Mouse (Mus musculus) heart, postnatal 0 days (tissue): ENCODE measurements at regions not wholly inside any gene's neighbourhood (a gene's known extent, or its start where the extent isn't known, plus 50 kb on each side); places are given as distances from the start of the nearest gene placed in this dataset.

Experiments used
- ATAC-seq: fragments of 200-750 bp; cut with Nextera tagmentation; 2 replicates; pipeline ENCODE4 v1.8.0; 2017; ENCODE audit warnings: low read depth, moderate number of reproducible peaks, moderate library complexity; ENCODE audit not compliant: insufficient read depth
- DNase-seq: peaks from one replicate; pipeline ENCODE4 v3.0.0-alpha.2; 2016; ENCODE audit warnings: low spot score
- H3K27ac ChIP-seq: fragments of 300-500 bp; sonication (generic); 2 replicates; pipeline ENCODE4 v1.5.1; 2014; ENCODE audit warnings: low read depth, mild to moderate bottlenecking
- H3K27me3 ChIP-seq: fragments of 300-500 bp; sonication (generic); 2 replicates; pipeline ENCODE4 v1.6.1; 2014; ENCODE audit warnings: low read length, mixed read lengths; ENCODE audit not compliant: control insufficient read depth, insufficient read depth
- H3K36me3 ChIP-seq: fragments of 300-500 bp; sonication (generic); replicated peaks from 2 replicates; pipeline ENCODE4 v1.6.1; 2014; ENCODE audit warnings: low read length, mixed read lengths; ENCODE audit not compliant: control insufficient read depth, insufficient read depth
- H3K4me1 ChIP-seq: fragments of 300-500 bp; sonication (generic); 2 replicates; pipeline ENCODE4 v1.6.1; 2014; ENCODE audit warnings: antibody characterized with exemption; ENCODE audit not compliant: control insufficient read depth, insufficient read depth
- H3K4me2 ChIP-seq: fragments of 300-500 bp; sonication (generic); 2 replicates; pipeline ENCODE4 v1.6.1; 2014; ENCODE audit warnings: low read depth, mild to moderate bottlenecking, low read length, moderate library complexity
- H3K4me3 ChIP-seq: fragments of 300-500 bp; sonication (generic); 2 replicates; pipeline ENCODE4 v1.5.1; 2014; ENCODE audit warnings: low read depth, low read length
- H3K9ac ChIP-seq: fragments of 300-500 bp; sonication (generic); replicated peaks from 2 replicates; pipeline ENCODE4 v1.6.1; 2014; ENCODE audit warnings: low read depth, low read length, mixed read lengths
- H3K9me3 ChIP-seq: fragments of 300-500 bp; sonication (generic); replicated peaks from 2 replicates; pipeline ENCODE4 v1.6.1; 2016; ENCODE audit warnings: low read length; ENCODE audit not compliant: control insufficient read depth
- CTCF ChIP-seq: IDR thresholded peaks from 2 replicates; pipeline ENCODE4 v1.5.1; 2016; ENCODE audit warnings: antibody characterized with exemption, control low read depth, low read depth
- EP300 ChIP-seq: IDR thresholded peaks from 2 replicates; pipeline ENCODE4 v1.6.1; 2016; ENCODE audit warnings: antibody characterized with exemption, low read depth
- WGBS: fragments of 180-500 bp; shearing (Covaris S2); extraction: QIAGEN DNeasy Blood & Tissue Kit; methylation state at CpG from one replicate; pipeline ENCODE4 v1.1.7; 2014; 5-methylcytosine and 5-hydroxymethylcytosine counted together

DNA sequence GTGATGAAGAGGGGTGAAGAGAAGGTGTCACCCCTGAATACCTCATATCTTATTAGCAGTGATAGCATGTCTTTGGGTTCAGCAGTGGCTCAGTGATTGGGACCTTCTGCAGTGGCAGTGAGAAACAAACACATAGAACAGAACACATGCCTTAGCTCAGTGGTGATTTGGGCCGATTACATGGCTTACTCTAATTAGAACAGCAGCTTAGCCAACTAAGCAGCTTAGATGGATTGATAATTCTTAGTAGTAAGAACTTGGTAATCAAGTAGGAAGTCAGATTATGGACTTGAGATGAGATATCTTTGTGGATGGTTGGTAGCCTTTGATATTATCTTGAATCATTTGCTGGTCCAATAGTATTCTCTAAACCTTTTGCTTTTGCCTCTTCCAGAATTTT, 167.0 kb downstream of the Ccdc71l start:
- H3K27me3 ChIP-seq = no peaks in the 10 kb centered on the region
- no peak for TF ChIP-seq CTCF
- no peak for TF ChIP-seq EP300
- no peak overlapping the region for H3K4me3 ChIP-seq
- no peak overlapping the region for H3K27ac ChIP-seq
- DNase-seq = no peak
- no peak for ATAC-seq
- H3K36me3 ChIP-seq = no peaks in the 10 kb centered on the region
- 67% methylated on average over 1 of the region's 1 CpGs for WGBS
- H3K4me2 ChIP-seq = no peak overlapping the region
- 0 out of 2 replicates have a peak, but pooled peaks cover 4% of the 10 kb centered on the region for H3K9me3 ChIP-seq
- H3K4me1 ChIP-seq = no peaks in the 10 kb centered on the region
- H3K9ac ChIP-seq = no peak overlapping the region

DNA sequence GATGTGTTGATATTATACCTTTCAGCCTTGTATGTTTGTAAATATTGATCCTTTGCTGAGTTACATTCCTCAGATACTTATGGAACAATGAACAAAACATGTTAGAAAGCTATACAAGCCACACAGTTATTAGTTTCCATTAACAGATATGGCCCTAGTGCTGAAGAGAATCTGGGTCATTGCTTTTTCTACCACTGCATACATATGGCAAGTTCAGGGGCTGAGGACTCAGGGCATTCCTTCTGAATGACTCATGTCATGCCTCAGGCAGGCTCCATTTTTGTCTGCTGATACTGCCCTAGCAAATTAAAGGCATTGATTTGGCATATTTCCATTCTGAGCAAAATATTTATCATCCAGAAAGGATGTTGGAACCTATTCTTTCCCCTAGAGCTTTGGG, 167.9 kb downstream of the Ccdc71l start:
- no peak for TF ChIP-seq CTCF
- no peak for ATAC-seq

GRCm38 (mm10) chr12:32553793-32554192, 175.3 kb downstream of the Ccdc71l start:
- Histone ChIP-seq H3K4me3 (no peak overlapping the region), H3K27ac (no peak overlapping the region), H3K4me2 (no peak overlapping the region), H3K27me3 (no peaks in the 10 kb centered on the region), H3K9ac (no peak overlapping the region), H3K9me3 (no peaks in the 10 kb centered on the region; the same call in 1 of the 2 replicates), H3K36me3 (no peaks in the 10 kb centered on the region), H3K4me1 (no peaks in the 10 kb centered on the region)
- WGBS = 72% methylated on average over 5 of the region's 5 CpGs
- DNase-seq = no peak
- no peak for ATAC-seq
- no peak for TF ChIP-seq EP300
- TF ChIP-seq CTCF = no peak

More for the DNA sequence above, 167.9 kb downstream of the Ccdc71l start:
- Histone ChIP-seq H3K27ac (no peak overlapping the region), H3K9me3 (0 out of 2 replicates have a peak, but pooled peaks cover 4% of the 10 kb centered on the region), H3K36me3 (no peaks in the 10 kb centered on the region), H3K4me3 (no peak overlapping the region), H3K4me2 (no peak overlapping the region), H3K4me1 (no peaks in the 10 kb centered on the region), H3K9ac (no peak overlapping the region), H3K27me3 (no peaks in the 10 kb centered on the region)
- DNase-seq = no peak

DNA sequence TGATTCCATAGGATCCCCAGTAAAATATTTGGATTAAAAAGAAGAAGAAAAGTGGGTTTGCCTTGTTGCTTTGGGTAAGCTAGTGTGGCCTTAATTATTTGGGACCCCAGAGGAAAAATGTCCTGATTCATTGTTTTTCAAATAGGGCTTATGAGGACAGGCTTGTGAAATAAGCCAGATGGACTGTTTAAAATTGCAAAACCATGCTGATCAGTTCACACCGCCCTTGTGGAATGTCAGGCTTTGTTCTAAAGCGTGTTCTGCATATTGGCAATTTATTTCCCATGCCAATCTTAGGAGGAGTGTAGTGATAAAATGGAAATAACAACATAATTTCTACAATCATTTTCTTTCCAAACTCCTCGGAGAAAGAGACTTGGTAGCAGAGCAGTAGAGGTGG, 189.3 kb downstream of the Ccdc71l start:
- Histone ChIP-seq H3K27me3 (no peaks in the 10 kb centered on the region), H3K27ac (no peak overlapping the region), H3K4me3 (no peak overlapping the region), H3K36me3 (no peaks in the 10 kb centered on the region), H3K4me2 (no peak overlapping the region), H3K4me1 (no peaks in the 10 kb centered on the region), H3K9me3 (no peaks in the 10 kb centered on the region), H3K9ac (no peak overlapping the region)
- DNase-seq = no peak
- no peak for TF ChIP-seq EP300
- TF ChIP-seq CTCF = no peak
- 67% methylated on average over 3 of the region's 3 CpGs for WGBS
- no peak for ATAC-seq

- Histone ChIP-seq H3K27ac (no peak overlapping the region), H3K9ac (no peak overlapping the region), H3K36me3 (no peaks in the 10 kb centered on the region), H3K4me2 (no peak overlapping the region), H3K4me3 (no peak overlapping the region), H3K4me1 (no peaks in the 10 kb centered on the region), H3K27me3 (no peaks in the 10 kb centered on the region), H3K9me3 (no peaks in the 10 kb centered on the region)
- 82% methylated on average over 6 of the region's 6 CpGs for WGBS
- ATAC-seq (no peak), DNase-seq (no peak)
- no peak for TF ChIP-seq EP300
- TF ChIP-seq CTCF = no peak
Measured at GRCm38 (mm10) chr12:32581304-32581703, 202.8 kb downstream of the Ccdc71l start.

DNA sequence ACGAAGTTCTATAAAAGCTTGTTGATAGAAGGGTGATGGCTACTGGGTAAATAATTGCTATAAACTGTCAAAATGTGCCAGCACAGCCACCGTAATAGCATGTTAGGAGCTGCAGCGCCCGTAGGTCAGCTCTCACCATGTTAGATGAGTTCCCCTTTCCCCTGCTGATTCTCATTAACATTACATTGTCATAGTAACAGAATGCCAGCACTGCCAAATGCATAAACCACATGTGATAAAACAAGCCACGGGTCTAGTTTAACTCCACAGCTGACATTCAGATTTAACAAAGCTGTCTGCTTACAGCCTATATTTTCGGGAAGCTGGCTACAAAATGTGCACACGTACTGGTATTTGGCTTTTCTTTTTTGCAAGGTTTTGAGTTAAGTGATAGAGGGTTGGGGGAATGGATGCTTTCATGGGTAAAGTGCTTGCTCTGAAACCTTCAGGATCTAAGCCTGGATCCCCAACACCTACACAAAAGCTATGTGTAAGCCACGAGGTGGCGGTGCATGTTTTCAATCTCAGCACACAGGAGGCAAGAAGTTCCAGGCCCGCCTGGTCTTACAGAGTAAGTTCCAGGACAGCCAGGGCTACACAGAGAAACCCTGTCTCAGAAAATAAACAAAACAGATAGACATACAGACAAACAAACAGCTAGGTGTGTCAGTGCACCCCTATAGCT, 217.1 kb upstream of the Nampt start:
- Histone ChIP-seq H3K9ac (no peak overlapping the region), H3K27ac (no peak overlapping the region), H3K9me3 (no peaks in the 10 kb centered on the region), H3K4me1 (no peaks in the 10 kb centered on the region), H3K4me3 (no peak overlapping the region), H3K36me3 (no peaks in the 10 kb centered on the region), H3K27me3 (no peaks in the 10 kb centered on the region), H3K4me2 (no peak overlapping the region)
- no peak for DNase-seq
- TF ChIP-seq CTCF (no peak), EP300 (no peak)
- ATAC-seq = no peak
- 71% methylated on average over 10 of the region's 10 CpGs for WGBS
